Mouse (Mus musculus) embryonic fibroblast, embryonic 13.5 days (primary cell): ENCODE results near the gene Tmem167b.

ENCODE experiments used
- CTCF ChIP-seq: IDR thresholded peaks from 2 replicates; pipeline ENCODE4 v1.5.1; 2011; ENCODE audit warnings: mild to moderate bottlenecking, control low read depth, low read length, moderate library complexity, borderline replicate concordance; ENCODE audit not compliant: insufficient read depth
- POLR2A ChIP-seq: IDR thresholded peaks from 2 replicates; pipeline ENCODE4 v1.6.1; 2011; ENCODE audit warnings: low read depth, mild to moderate bottlenecking, control low read depth, low read length, moderate library complexity

- TF ChIP-seq CTCF, result no peak
- TF ChIP-seq POLR2A, result no peak
Observed at GRCm38 (mm10) chr3:108588446-108588845, 26.2 kb upstream of the Tmem167b start.
